Mouse (Mus musculus) hindbrain, embryonic 13.5 days (tissue): ENCODE results near the gene Tmem190. TPM values are rescaled to one million over a fixed set of nuclear protein-coding genes. Genes with fewer than 3 reads are reported as not detected.
A peak's percentile ranks its signal among the peaks of the same experiment; 100 is the strongest.
"Not testable (repeated sequence)": the region's sequence is repeated elsewhere in the genome, so short reads cannot be mapped to it uniquely, and the experiment has no call there.

Source experiments
- ATAC-seq: fragments of 200-750 bp; cut with Nextera tagmentation; 2 replicates; pipeline ENCODE4 v1.8.0; 2017; ENCODE audit warnings: moderate TSS enrichment; ENCODE audit not compliant: low FRiP score
- H3K27ac ChIP-seq: fragments of 300-500 bp; sonication (generic); 2 replicates; pipeline ENCODE4 v1.5.1; 2015; ENCODE audit warnings: inconsistent platforms, mild to moderate bottlenecking, moderate library complexity
- H3K27me3 ChIP-seq: fragments of 300-500 bp; sonication (generic); 2 replicates; pipeline ENCODE4 v1.6.1; 2015; ENCODE audit warnings: mild to moderate bottlenecking, inconsistent platforms
- H3K36me3 ChIP-seq: fragments of 300-500 bp; sonication (generic); 2 replicates; pipeline ENCODE4 v1.6.1; 2015; ENCODE audit warnings: mild to moderate bottlenecking, inconsistent platforms
- H3K4me1 ChIP-seq: fragments of 300-500 bp; sonication (generic); replicated peaks from 2 replicates; pipeline ENCODE4 v1.6.1; 2015; ENCODE audit warnings: inconsistent platforms
- H3K4me2 ChIP-seq: fragments of 300-500 bp; sonication (generic); 2 replicates; pipeline ENCODE4 v1.6.1; 2015; ENCODE audit warnings: inconsistent platforms, mild to moderate bottlenecking, moderate library complexity
- H3K4me3 ChIP-seq: fragments of 300-500 bp; sonication (generic); 2 replicates; pipeline ENCODE4 v1.5.1; 2015; ENCODE audit warnings: mild to moderate bottlenecking, inconsistent platforms
- H3K9ac ChIP-seq: fragments of 300-500 bp; sonication (generic); 2 replicates; pipeline ENCODE4 v1.6.1; 2015; ENCODE audit warnings: mild to moderate bottlenecking, inconsistent platforms
- H3K9me3 ChIP-seq: fragments of 300-500 bp; sonication (generic); 2 replicates; pipeline ENCODE4 v1.6.1; 2016; ENCODE audit warnings: inconsistent platforms
- WGBS: fragments of 180-500 bp; shearing (Covaris S2); methylation state at CpG from one replicate; pipeline ENCODE4 v1.1.7; 2015; 5-methylcytosine and 5-hydroxymethylcytosine counted together
- polyA plus RNA-seq: library from polyadenylated mRNA; unstranded; fragments of >200 nt; fragmentation: Nextera tagmentation; extraction: Ambion mirVana; gene quantifications from 2 replicates; pipeline ENCODE4 v1.2.1, GENCODE M21; 2015

The Tmem190 gene
- polyA plus RNA-seq, 1 experiment from 2014 or later, result not detected

DNA sequence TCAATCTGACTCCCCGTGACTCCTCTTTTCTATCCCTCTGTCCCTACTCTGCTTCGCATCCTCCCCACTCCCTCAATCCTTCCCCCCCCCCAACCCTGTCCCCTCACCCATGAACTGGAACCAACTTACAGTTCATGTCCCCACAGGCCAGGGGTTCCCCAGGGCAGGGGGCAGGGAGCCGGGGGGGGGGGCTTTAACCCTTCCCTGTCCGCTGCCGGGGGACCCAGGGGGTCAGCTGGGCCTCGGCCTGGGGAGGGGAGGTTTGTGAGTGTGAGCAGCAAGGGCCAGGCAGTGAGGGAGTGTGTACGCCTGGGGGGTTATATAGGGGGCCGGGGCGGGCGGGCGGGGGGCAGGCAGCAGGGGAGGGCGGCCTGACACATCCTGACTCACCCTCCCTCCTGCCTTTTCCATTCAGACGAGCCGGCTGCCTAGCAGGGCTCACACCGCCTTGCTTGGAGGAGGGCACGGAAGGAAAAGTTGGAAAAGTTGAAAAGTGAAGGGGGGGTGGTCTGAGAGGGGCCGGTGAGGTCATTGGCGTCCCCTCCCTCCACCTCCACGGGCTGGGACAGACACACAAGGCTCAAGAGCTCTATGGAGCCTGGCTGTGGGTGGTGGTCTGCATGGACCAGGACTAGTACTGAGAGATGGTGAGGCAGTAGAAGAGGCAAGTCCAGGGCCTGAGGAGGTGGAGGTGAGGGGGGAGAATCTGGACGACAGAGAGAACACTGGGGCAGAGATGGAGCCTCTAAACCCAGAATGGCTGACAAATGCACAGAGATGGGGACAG is 4.7 kb upstream of the Tmem190 start:
- Histone ChIP-seq H3K9ac (peak overlapping the region; percentile 65; the same call in 1 of the 2 replicates), H3K4me3 (no peak overlapping the region), H3K4me1 (peaks cover 12% of the 10 kb centered on the region), H3K27ac (no peak overlapping the region), H3K27me3 (peaks cover 91% of the 10 kb centered on the region), H3K9me3 (no peaks in the 10 kb centered on the region), H3K36me3 (no peaks in the 10 kb centered on the region), H3K4me2 (peak overlapping the region; percentile 52; the same call in 1 of the 2 replicates)
- 4% methylated on average over 11 of the region's 20 CpGs for WGBS
- ATAC-seq, result no peak

- H3K27ac ChIP-seq, result no peak overlapping the region
Measured at GRCm38 (mm10) chr7:4779921-4780320, 2.8 kb upstream of the Tmem190 start.

GRCm38 (mm10) chr7:4782130-4782529 is 607 bp upstream of the Tmem190 start:
- no peak overlapping the region for H3K4me3 ChIP-seq
- WGBS, result 54% methylated on average over 3 of the region's 3 CpGs
- peaks cover 8% of the 10 kb centered on the region for H3K4me1 ChIP-seq
- no peak overlapping the region for H3K27ac ChIP-seq
- no peak overlapping the region for H3K9ac ChIP-seq
- H3K4me2 ChIP-seq, result no peak overlapping the region
- no peaks in the 10 kb centered on the region for H3K9me3 ChIP-seq
- H3K27me3 ChIP-seq, result peaks cover 68% of the 10 kb centered on the region
- no peaks in the 10 kb centered on the region for H3K36me3 ChIP-seq
- no peak for ATAC-seq

More at GRCm38 (mm10) chr7:4779921-4780320, 2.8 kb upstream of the Tmem190 start:
- no peak overlapping the region for H3K4me3 ChIP-seq
- H3K4me1 ChIP-seq, result peaks cover 12% of the 10 kb centered on the region
- no peak overlapping the region for H3K9ac ChIP-seq
- H3K36me3 ChIP-seq, result no peaks in the 10 kb centered on the region
- no peaks in the 10 kb centered on the region for H3K9me3 ChIP-seq
- H3K4me2 ChIP-seq, result no peak overlapping the region
- peaks cover 84% of the 10 kb centered on the region for H3K27me3 ChIP-seq
- 47% methylated on average over 5 of the region's 5 CpGs for WGBS
- ATAC-seq, result no peak

DNA sequence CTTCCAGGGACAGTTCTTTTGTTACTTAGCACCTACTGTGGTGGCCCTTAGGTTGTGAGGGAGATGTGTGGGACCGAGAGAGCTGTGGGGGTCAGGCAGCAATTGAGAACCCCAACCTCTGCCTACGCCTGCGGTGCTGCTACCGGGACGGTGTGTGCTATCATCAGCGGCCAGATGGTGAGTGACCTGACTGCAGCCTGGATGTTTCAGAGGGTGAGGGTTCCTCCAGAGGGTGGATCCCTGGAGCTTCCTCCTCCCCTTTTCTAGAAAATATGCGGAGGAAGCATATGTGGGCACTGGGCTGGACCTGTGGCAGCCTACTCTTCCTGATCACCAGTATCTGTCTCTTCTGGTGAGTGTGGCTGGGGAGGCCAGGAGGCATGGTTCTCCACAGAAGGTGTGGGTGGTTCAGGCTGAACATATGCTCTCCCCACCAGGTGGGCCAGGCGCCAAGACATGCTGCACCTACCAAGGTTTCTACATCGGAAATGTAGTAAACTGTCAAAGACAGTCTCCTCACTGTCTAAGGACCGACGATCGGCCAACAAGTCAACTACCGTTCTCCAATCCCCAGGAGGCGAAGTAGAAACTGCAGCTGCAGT is 1.0 kb downstream of the Tmem190 start:
- H3K4me1 ChIP-seq, result peaks cover 6% of the 10 kb centered on the region
- WGBS, result 88% methylated on average over 14 of the region's 14 CpGs
- no peaks in the 10 kb centered on the region for H3K36me3 ChIP-seq
- H3K4me3 ChIP-seq, result no peak overlapping the region
- H3K9me3 ChIP-seq, result no peaks in the 10 kb centered on the region
- no peak overlapping the region for H3K27ac ChIP-seq
- H3K27me3 ChIP-seq, result peaks cover 64% of the 10 kb centered on the region
- H3K4me2 ChIP-seq, result no peak overlapping the region
- H3K9ac ChIP-seq, result no peak overlapping the region
- no peak for ATAC-seq

- Histone ChIP-seq H3K4me1 (peaks cover 18% of the 10 kb centered on the region), H3K9ac (peak overlapping the region; percentile 86), H3K36me3 (no peaks in the 10 kb centered on the region), H3K27me3 (peaks cover 35% of the 10 kb centered on the region), H3K27ac (peak overlapping the region; percentile 55), H3K4me3 (peak overlapping the region; percentile 56), H3K4me2 (peak overlapping the region; percentile 84), H3K9me3 (no peaks in the 10 kb centered on the region)
- 2% methylated on average over 63 of the region's 64 CpGs for WGBS
- peak; percentile 36 for ATAC-seq
Measured at GRCm38 (mm10) chr7:4788499-4789435, 6.0 kb downstream of the Tmem190 start.

GRCm38 (mm10) chr7:4789436-4789935 is 6.7 kb downstream of the Tmem190 start, which contains the start of gene Tmem238:
Tmem238 (minus strand) TSS chr7:4789656.
- Histone ChIP-seq H3K27ac (peak within 1 kb of the TSS; percentile 55), H3K4me1 (peaks cover 25% of the 10 kb centered on the region), H3K9me3 (no peaks in the 10 kb centered on the region), H3K4me3 (peak within 1 kb of the TSS; percentile 56), H3K36me3 (peaks cover 5% of the 10 kb centered on the region), H3K4me2 (peak within 1 kb of the TSS; percentile 84), H3K9ac (peak within 1 kb of the TSS; percentile 86), H3K27me3 (peaks cover 35% of the 10 kb centered on the region)
- ATAC-seq, result no peak
- WGBS, result 11% methylated on average over 37 of the region's 40 CpGs

- H3K4me3 ChIP-seq, result peak within 1 kb of the TSS; percentile 85
- peak within 1 kb of the TSS; percentile 91 for H3K9ac ChIP-seq
- ATAC-seq, result peak; percentile 90
- H3K4me1 ChIP-seq, result peaks cover 28% of the 10 kb centered on the region
- peaks cover 24% of the 10 kb centered on the region for H3K27me3 ChIP-seq
- H3K9me3 ChIP-seq, result no peaks in the 10 kb centered on the region
- peak within 1 kb of the TSS; percentile 89 for H3K4me2 ChIP-seq
- peaks cover 36% of the 10 kb centered on the region for H3K36me3 ChIP-seq
- H3K27ac ChIP-seq, result peak within 1 kb of the TSS; percentile 92
- WGBS, result 2% methylated on average over 54 of the region's 54 CpGs
Measured at GRCm38 (mm10) chr7:4792278-4793212, 9.8 kb downstream of the Tmem190 start, which contains the start of gene Rpl28. Rpl28 (plus strand) TSS chr7:4792874.

DNA sequence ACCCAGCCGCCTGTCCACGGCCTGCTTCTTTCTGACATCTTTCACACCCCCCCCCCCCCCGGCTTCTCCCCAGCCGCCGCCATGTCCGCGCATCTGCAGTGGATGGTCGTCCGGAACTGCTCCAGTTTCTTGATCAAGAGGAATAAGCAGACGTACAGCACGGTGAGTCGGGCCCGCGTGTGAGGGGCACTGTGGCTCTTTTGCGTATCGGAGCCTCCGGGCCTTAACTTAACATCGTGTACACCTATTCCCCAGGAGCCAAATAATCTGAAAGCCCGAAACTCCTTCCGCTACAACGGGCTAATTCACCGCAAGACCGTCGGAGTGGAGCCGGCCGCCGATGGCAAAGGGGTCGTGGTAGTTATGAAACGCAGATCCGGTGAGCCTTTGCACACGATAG is 10.5 kb downstream of the Tmem190 start:
- Histone ChIP-seq H3K4me3 (peak overlapping the region; percentile 85), H3K36me3 (peaks cover 42% of the 10 kb centered on the region), H3K27me3 (peaks cover 19% of the 10 kb centered on the region), H3K27ac (peak overlapping the region; percentile 92), H3K4me2 (peak overlapping the region; percentile 89), H3K9ac (peak overlapping the region; percentile 91), H3K4me1 (peaks cover 27% of the 10 kb centered on the region)
- H3K9me3 ChIP-seq, ATAC-seq: not testable (repeated sequence)
- WGBS, result under 1% methylated on average over 29 of the region's 31 CpGs

DNA sequence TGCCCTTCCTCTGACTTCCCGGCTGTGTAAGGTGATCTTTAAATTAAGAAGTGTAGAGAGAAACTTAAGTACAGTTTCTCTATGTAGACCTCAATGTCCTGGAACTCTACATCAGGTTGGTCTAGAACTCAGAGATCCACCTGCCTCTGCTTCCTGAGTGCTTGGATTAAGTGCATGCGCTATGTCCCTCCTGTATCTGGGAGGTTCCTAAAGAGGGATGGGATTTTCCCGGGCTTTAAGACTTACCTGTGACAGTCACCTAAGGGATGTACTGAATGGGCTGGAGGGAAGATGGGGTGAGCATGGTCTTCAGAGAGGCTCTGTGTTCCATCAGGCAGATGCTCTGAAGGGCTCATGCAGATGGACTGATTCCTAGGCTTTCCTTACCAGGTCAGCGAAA is 10.9 kb downstream of the Tmem190 start:
- WGBS, result 51% methylated on average over 4 of the region's 4 CpGs
- Histone ChIP-seq H3K27ac (peak overlapping the region; percentile 92; the same call in 1 of the 2 replicates), H3K27me3 (peaks cover 16% of the 10 kb centered on the region), H3K36me3 (peaks cover 42% of the 10 kb centered on the region), H3K4me3 (peak overlapping the region; percentile 85), H3K9me3 (no peaks in the 10 kb centered on the region), H3K4me2 (peak overlapping the region; percentile 89), H3K4me1 (peaks cover 23% of the 10 kb centered on the region), H3K9ac (peak overlapping the region; percentile 91)
- no peak for ATAC-seq

DNA sequence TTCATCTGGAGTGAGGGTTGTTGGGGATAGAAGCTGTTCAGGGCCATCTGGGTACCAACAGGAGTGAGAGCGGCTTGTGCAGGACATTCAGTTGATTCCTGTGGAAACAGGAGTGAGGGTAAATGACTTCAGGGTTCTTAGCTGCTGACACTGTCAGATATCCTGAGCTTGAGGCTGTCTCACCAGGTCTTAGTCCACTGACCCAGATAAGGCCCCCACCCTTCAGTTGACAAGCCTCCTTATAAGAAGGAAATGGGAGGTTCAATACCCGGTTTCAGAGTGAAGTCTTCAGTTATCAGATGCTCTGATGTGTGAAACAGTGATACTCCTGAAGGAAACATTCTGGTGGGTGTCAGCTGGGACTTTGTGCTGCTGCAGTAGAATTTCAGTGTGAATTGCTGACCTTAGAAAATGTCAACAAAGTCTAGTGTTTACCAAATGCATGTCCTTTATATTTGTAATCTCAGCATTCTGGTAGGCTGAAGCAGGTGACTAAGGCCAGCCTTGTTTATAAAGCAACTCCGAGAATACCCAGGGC is 12.0 kb downstream of the Tmem190 start:
- Histone ChIP-seq H3K27ac (no peak overlapping the region), H3K9me3 (no peaks in the 10 kb centered on the region), H3K4me1 (peaks cover 14% of the 10 kb centered on the region), H3K27me3 (peaks cover 11% of the 10 kb centered on the region), H3K4me2 (no peak overlapping the region), H3K4me3 (0 out of 2 replicates have a peak overlapping the region, but pooled peaks have one; percentile 1), H3K9ac (no peak overlapping the region), H3K36me3 (peaks cover 42% of the 10 kb centered on the region)
- 93% methylated on average over 3 of the region's 3 CpGs for WGBS
- no peak for ATAC-seq
